Mouse (Mus musculus) olfactory bulb, adult 2 months (tissue): Measurements from ENCODE around the gene 2610028H24Rik.

ENCODE experiments used
- CTCF ChIP-seq: fragments of 200-500 bp; IDR thresholded peaks from 2 replicates; pipeline ENCODE4 v1.5.1; 2012; ENCODE audit warnings: low read depth, mild to moderate bottlenecking, low read length, moderate library complexity; ENCODE audit not compliant: insufficient read depth
- POLR2A ChIP-seq: fragments of 200-500 bp; IDR thresholded peaks from 2 replicates; pipeline ENCODE4 v1.6.1; 2012; ENCODE audit warnings: mild to moderate bottlenecking, low read depth, low read length, moderate library complexity; ENCODE audit not compliant: insufficient read depth

GRCm38 (mm10) chr10:76505865-76506264 is 57.0 kb downstream of the 2610028H24Rik start:
- TF ChIP-seq CTCF (no peak), POLR2A (no peak)
